Mouse (Mus musculus) forebrain, postnatal 0 days (tissue): ENCODE measurements around the gene Ccdc34. TPM values are rescaled to one million over a fixed set of nuclear protein-coding genes. Genes with fewer than 3 reads are reported as not detected.

Source experiments
- ATAC-seq: fragments of 200-750 bp; cut with Nextera tagmentation; 2 replicates; pipeline ENCODE4 v1.8.0; 2017; ENCODE audit warnings: mild to moderate bottlenecking, moderate library complexity
- DNase-seq: peaks from one replicate; pipeline ENCODE4 v3.0.0-alpha.2; 2015
- H3K27ac ChIP-seq: fragments of 300-500 bp; sonication (generic); 2 replicates; pipeline ENCODE4 v1.5.1; 2014; ENCODE audit warnings: low read depth, mild to moderate bottlenecking, antibody characterized with exemption, low read length, moderate library complexity, mixed read lengths
- H3K27me3 ChIP-seq: fragments of 300-500 bp; sonication (generic); 2 replicates; pipeline ENCODE4 v1.6.1; 2014; ENCODE audit warnings: mild to moderate bottlenecking, low read length, mixed read lengths; ENCODE audit not compliant: insufficient read depth
- H3K36me3 ChIP-seq: fragments of 300-500 bp; sonication (generic); 2 replicates; pipeline ENCODE4 v1.6.1; 2014; ENCODE audit warnings: mild to moderate bottlenecking, moderate library complexity; ENCODE audit not compliant: insufficient read depth
- H3K4me1 ChIP-seq: fragments of 300-500 bp; sonication (generic); 2 replicates; pipeline ENCODE4 v1.6.1; 2014; ENCODE audit warnings: antibody characterized with exemption; ENCODE audit not compliant: insufficient read depth
- H3K4me2 ChIP-seq: fragments of 300-500 bp; sonication (generic); 2 replicates; pipeline ENCODE4 v1.6.1; 2014; ENCODE audit warnings: low read depth, mild to moderate bottlenecking, moderate library complexity
- H3K4me3 ChIP-seq: fragments of 300-500 bp; sonication (generic); 2 replicates; pipeline ENCODE4 v1.5.1; 2014; ENCODE audit warnings: low read depth, low read length, mixed read lengths
- H3K9ac ChIP-seq: fragments of 300-500 bp; sonication (generic); 2 replicates; pipeline ENCODE4 v1.6.1; 2014; ENCODE audit warnings: mild to moderate bottlenecking
- H3K9me3 ChIP-seq: fragments of 300-500 bp; sonication (generic); 2 replicates; pipeline ENCODE4 v1.6.1; 2016; ENCODE audit warnings: low read length
- CTCF ChIP-seq: sonication (generic); IDR thresholded peaks from 2 replicates; pipeline ENCODE4 v1.5.1; 2016; ENCODE audit warnings: antibody characterized with exemption, control low read depth, low read depth
- WGBS: fragments of 180-500 bp; shearing (Covaris S2); extraction: QIAGEN DNeasy Blood & Tissue Kit; methylation state at CpG from one replicate; pipeline ENCODE4 v1.1.7; 2014; 5-methylcytosine and 5-hydroxymethylcytosine counted together
- polyA plus RNA-seq: library from polyadenylated mRNA; unstranded; fragments of >200 nt; fragmentation: Nextera tagmentation; extraction: Ambion mirVana; gene quantifications from 2 replicates; pipeline ENCODE4 v1.2.1, GENCODE M21; 2015
- total RNA-seq: library from RNA; depleted of rRNA; stranded (reverse); fragments of >200 nt; gene quantifications from 2 replicates; pipeline ENCODE4 v1.2.3, GENCODE M21; 2014

The Ccdc34 gene
- total and polyA plus RNA-seq, 2 experiments from 2014 or later = 27.3 TPM

DNA sequence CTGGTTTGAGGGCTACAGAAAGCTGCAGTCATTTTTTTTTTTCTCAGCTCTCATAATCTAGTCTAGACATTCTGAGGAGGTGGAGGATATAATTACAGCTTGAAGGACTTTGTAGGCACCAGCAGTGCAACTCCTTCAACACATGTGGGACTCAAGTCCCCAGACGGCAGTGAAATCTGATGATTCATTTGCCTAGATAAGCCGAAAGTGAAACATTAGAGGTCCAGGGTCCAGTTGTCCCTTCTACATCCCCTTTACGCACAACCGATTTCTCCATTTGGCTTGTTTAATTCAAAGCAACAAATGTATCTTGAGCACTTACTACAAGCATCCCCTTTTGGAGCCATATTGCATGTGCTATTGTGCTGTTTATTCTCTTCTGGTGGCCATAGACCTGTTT, 147.4 kb downstream of the Ccdc34 start:
- no peaks in the 10 kb centered on the region for H3K36me3 ChIP-seq
- H3K27ac ChIP-seq = no peak overlapping the region
- no peaks in the 10 kb centered on the region for H3K4me1 ChIP-seq
- H3K9me3 ChIP-seq = no peaks in the 10 kb centered on the region
- no peak overlapping the region for H3K9ac ChIP-seq
- H3K4me3 ChIP-seq = no peak overlapping the region
- 96% methylated on average over 4 of the region's 4 CpGs for WGBS
- TF ChIP-seq CTCF = no peak
- ATAC-seq (no peak), DNase-seq (no peak)
- H3K27me3 ChIP-seq = no peaks in the 10 kb centered on the region
- no peak overlapping the region for H3K4me2 ChIP-seq

DNA sequence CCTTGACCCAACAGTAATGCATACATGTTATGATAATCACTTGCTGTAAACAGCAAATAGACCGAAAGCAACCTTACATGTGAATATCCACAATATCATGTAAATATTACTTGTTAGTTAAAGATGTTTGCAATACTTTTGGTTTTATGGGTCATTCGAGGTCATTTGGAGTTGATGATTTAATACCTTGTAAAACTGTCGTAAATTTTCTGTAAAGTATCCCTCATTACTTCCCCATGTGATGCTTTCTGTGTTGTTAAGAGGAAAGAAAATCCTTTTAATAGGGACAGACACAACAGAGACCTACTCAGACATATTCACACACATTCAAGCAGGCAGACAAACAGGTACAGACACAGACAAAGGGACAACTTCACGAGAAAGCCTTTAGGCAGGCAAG, 150.1 kb downstream of the Ccdc34 start:
- H3K4me1 ChIP-seq = no peaks in the 10 kb centered on the region
- no peaks in the 10 kb centered on the region for H3K9me3 ChIP-seq
- WGBS = 78% methylated on average over 4 of the region's 4 CpGs
- no peak overlapping the region for H3K9ac ChIP-seq
- H3K4me3 ChIP-seq = no peak overlapping the region
- ATAC-seq (no peak), DNase-seq (no peak)
- TF ChIP-seq CTCF = no peak
- H3K4me2 ChIP-seq = no peak overlapping the region
- H3K27ac ChIP-seq = no peak overlapping the region
- no peaks in the 10 kb centered on the region for H3K27me3 ChIP-seq
- no peaks in the 10 kb centered on the region for H3K36me3 ChIP-seq

DNA sequence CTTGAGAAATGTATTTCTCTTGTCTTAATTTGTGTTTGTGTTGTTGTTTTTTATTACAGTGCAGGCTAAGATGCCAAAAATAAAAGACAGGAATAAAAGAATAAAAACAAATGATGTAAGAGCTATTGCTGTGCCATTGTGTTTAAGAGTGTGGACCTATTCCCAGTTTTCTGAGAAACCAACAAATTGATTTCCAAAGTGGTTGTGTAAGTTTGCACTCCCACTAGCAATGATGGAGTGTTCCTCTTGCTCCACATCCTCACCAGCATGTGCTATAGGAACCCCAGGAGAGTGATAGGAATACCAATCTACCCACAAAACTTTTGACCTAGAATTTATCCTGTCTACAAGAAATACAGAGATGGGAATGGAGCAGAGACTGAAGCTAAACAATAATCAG, 150.7 kb downstream of the Ccdc34 start:
- DNase-seq = no peak
- Histone ChIP-seq H3K27me3 (no peaks in the 10 kb centered on the region), H3K36me3 (no peaks in the 10 kb centered on the region), H3K4me1 (no peaks in the 10 kb centered on the region), H3K27ac (no peak overlapping the region), H3K4me3 (no peak overlapping the region), H3K4me2 (no peak overlapping the region), H3K9me3 (no peaks in the 10 kb centered on the region), H3K9ac (no peak overlapping the region)
- TF ChIP-seq CTCF = no peak
- no peak for ATAC-seq

DNA sequence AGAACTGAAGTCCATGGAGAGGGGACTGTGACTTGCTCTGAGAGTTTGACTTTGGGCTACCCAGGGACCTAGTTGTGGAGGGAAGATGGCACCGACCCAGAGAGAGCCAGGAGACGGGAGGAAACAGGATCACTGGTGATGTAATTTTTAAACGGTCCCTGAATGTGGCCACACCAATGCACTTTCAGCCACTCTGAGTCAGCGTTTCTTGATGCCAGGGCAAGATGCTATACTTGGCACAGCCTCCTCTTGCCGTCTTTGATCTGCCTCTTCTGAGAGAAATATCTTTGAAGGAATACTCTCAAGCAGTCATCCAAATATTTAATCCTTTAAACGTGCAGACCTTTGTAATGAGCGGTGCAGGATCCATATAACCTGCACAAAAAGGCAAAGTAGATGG, 154.8 kb downstream of the Ccdc34 start:
- H3K4me1 ChIP-seq = 0 out of 2 replicates have a peak, but pooled peaks cover 6% of the 10 kb centered on the region
- no peak for TF ChIP-seq CTCF
- H3K9me3 ChIP-seq = no peaks in the 10 kb centered on the region
- 39% methylated on average over 7 of the region's 7 CpGs for WGBS
- H3K4me2 ChIP-seq = no peak overlapping the region
- no peaks in the 10 kb centered on the region for H3K27me3 ChIP-seq
- no peak overlapping the region for H3K4me3 ChIP-seq
- H3K9ac ChIP-seq = no peak overlapping the region
- no peaks in the 10 kb centered on the region for H3K36me3 ChIP-seq
- no peak overlapping the region for H3K27ac ChIP-seq
- no peak for ATAC-seq
- no peak for DNase-seq

DNA sequence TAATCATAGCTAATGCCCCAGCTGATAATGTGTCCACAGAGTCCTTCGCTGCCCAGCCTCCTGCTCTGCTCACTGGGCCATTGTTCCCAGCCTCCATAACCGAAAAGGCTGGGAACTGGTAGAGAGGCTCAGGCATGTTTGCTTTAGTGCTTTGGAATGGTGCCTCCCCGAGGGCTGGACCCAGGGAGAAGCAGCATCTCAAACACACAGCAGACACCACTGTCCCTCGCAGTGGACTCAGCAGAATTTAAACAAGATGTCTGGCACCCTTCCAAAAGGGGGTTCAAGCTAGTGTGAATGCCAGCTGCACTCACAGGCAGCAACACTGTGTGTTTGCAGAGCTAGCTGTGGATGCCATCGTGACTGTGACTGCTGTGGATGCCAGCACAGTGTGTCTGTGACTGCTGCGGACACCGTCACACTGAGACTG, 156.2 kb downstream of the Ccdc34 start:
- 0 out of 2 replicates have a peak, but pooled peaks cover 6% of the 10 kb centered on the region for H3K4me1 ChIP-seq
- no peaks in the 10 kb centered on the region for H3K36me3 ChIP-seq
- no peak overlapping the region for H3K4me2 ChIP-seq
- DNase-seq (peak; percentile 65), ATAC-seq (peak; percentile 93)
- no peak for TF ChIP-seq CTCF
- no peaks in the 10 kb centered on the region for H3K27me3 ChIP-seq
- H3K27ac ChIP-seq = no peak overlapping the region
- no peak overlapping the region for H3K4me3 ChIP-seq
- no peaks in the 10 kb centered on the region for H3K9me3 ChIP-seq
- 26% methylated on average over 7 of the region's 7 CpGs for WGBS
- no peak overlapping the region for H3K9ac ChIP-seq

DNA sequence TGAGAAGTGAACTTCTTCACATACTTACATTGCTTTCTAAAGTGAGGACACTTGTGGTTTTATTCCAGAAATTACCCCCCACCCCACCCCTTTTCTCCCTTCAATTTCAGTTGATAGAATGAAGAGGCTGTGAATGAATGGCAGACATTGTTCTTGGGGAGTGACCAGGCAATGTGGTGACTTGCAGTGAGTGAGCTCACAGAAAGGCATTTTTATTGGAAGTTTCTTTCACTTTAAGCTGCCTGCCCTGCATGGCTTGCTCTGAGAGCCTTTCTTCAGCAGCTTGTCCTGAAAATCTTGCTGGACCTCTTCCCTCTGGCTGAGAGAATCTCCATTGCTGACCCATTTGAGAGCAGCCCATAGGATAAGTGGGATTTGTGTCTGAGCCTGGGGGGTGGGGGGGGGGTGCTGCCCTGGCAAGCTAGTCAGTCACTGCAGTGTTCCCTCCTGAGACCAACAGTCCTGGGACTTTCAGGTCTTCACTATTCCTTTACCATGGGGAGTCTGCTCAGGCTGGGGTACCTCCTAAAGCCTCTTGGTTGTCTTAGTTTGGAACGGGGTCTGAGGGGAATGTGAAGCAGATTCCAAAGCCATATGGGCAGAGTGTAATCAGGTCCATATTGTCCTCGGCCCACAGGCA, 159.3 kb downstream of the Ccdc34 start:
- TF ChIP-seq CTCF = no peak
- no peaks in the 10 kb centered on the region for H3K36me3 ChIP-seq
- no peak overlapping the region for H3K4me2 ChIP-seq
- ATAC-seq (no peak), DNase-seq (no peak)
- WGBS = 61% methylated on average over 2 of the region's 2 CpGs
- no peaks in the 10 kb centered on the region for H3K27me3 ChIP-seq
- H3K9me3 ChIP-seq = no peaks in the 10 kb centered on the region
- no peak overlapping the region for H3K27ac ChIP-seq
- no peak overlapping the region for H3K9ac ChIP-seq
- H3K4me3 ChIP-seq = no peak overlapping the region
- H3K4me1 ChIP-seq = 0 out of 2 replicates have a peak, but pooled peaks cover 6% of the 10 kb centered on the region

DNA sequence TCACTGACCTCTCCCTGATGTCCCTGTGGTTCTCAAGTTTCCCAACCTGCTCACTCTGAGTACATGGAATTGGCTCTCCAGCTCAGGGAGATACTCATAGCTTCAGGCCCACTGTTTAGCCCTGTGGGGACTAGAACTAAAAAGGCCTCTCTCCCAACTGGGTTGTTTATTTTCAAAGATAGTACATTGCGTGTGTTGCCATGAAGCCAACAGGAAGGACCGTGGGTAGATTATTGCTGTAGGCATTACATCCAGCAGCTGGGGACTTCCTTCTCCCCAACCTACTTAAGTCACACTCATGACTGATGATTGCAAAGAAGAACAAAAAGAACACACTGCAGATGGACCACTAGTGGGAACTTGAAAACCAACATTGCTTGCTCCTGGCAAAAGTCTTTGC, 159.8 kb downstream of the Ccdc34 start:
- no peak overlapping the region for H3K9ac ChIP-seq
- TF ChIP-seq CTCF = no peak
- no peak for DNase-seq
- H3K27me3 ChIP-seq = no peaks in the 10 kb centered on the region
- H3K4me1 ChIP-seq = peaks cover 6% of the 10 kb centered on the region; the same call in 1 of the 2 replicates
- no peak for ATAC-seq
- H3K4me2 ChIP-seq = no peak overlapping the region
- no peaks in the 10 kb centered on the region for H3K36me3 ChIP-seq
- WGBS = 87% methylated on average over 2 of the region's 2 CpGs
- no peak overlapping the region for H3K4me3 ChIP-seq
- H3K27ac ChIP-seq = no peak overlapping the region
- H3K9me3 ChIP-seq = no peaks in the 10 kb centered on the region

DNA sequence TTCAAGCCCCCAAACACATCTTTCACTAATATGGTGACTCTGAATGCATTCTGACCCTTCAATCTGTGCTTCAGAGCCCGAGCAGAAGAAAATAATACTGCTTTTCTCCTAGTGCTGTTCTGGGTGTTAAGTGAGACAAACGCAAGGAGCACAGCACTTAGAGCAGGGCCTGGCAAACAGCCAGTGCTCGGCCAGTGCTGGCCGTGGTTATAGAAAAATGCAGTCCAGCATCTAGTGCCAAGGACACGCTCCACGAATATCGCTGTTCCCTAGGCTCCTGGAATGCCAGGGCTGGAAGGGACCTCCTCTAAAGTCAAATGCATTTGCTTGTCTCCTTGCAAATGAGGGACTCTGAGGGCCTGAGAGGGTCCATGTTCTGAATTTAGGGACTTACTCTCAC, 160.3 kb downstream of the Ccdc34 start:
- Histone ChIP-seq H3K9me3 (no peaks in the 10 kb centered on the region), H3K4me1 (peaks cover 6% of the 10 kb centered on the region; the same call in 1 of the 2 replicates), H3K4me3 (no peak overlapping the region), H3K4me2 (no peak overlapping the region), H3K9ac (no peak overlapping the region), H3K27me3 (no peaks in the 10 kb centered on the region), H3K36me3 (no peaks in the 10 kb centered on the region), H3K27ac (no peak overlapping the region)
- no peak for TF ChIP-seq CTCF
- DNase-seq = peak; percentile 23
- no peak for ATAC-seq
- WGBS = 30% methylated on average over 7 of the region's 7 CpGs
